Mouse (Mus musculus) heart, adult 8-10 months (tissue): ENCODE measurements around the gene Snrpa1. TPM values are rescaled to one million over a fixed set of nuclear protein-coding genes. Genes with fewer than 3 reads are reported as not detected.

Experiments
- DNase-seq: peaks from one replicate; pipeline ENCODE4 v3.0.0; 2022; ENCODE audit warnings: low spot score
- total RNA-seq, 4 experiments: library from RNA; stranded (reverse); gene quantifications; 2 replicates each; pipeline ENCODE4 v1.2.4; 2022

Gene Snrpa1
- total RNA-seq, 4 experiments from 2014 or later = 18.3 to 24.1 (median 20.7) TPM

DNA sequence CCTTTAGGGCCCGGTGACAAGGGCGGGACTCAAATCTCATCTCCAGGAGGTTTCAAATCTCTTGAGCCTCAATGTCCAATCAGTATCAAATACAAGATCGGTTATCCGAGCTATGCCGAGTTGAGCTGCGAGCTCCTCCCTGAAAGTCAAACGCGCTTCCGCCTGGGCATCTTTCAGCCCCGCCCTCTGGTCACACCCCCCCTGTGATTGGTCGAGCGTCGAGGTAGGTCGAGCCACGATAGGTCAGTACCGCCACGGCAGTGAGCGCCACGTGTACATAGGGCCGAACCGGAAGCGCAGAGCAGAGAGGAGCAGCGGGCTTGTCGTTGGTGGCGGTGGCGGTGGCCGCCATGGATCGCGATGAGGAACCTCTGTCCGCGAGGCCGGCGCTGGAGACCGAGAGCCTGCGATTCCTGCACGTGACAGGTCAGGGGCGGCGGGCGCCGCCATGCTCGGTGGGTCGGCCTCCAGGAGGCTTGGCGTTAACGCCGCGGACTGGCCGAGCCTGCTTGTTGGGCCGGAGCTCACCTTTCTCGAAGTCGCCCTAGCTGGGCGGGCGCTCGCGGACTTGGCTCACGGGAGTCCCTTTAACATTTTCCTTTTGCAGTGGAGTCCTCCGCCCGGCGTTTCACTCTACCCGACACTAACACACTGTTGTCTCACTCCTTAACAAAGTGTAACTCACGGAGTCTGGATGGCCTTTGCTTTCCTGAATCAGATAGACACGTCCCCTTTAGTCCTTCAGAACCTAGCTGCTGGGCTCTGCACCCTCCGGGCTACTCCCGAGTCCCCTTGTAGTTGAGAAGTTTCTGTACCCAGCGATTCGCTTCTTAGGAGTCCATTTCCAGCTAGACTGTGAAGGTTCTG lies 20.8 kb downstream of the Snrpa1 start, which contains the start of gene Selenos:
Gene Selenos, plus strand, starts transcription at position 286 of the 867 bp plus-strand sequence.
- DNase-seq = peak; percentile 94

DNA sequence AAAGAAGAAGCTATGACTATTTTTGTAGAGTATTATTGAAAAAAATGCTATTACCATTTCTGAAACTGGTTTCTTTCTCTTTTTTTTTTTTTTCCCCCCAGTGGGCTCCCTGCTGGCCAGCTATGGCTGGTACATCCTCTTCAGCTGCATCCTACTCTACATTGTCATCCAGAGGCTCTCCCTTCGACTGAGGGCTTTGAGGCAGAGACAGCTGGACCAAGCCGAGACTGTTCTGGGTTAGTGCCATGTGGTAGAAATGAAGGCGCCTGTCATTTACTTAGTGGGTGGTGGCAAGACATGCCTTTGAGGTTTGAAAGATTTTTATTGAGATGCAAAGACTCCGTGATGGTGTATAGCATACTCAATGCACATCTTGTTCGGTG lies 21.4 kb downstream of the Snrpa1 start:
- DNase-seq = no peak

DNA sequence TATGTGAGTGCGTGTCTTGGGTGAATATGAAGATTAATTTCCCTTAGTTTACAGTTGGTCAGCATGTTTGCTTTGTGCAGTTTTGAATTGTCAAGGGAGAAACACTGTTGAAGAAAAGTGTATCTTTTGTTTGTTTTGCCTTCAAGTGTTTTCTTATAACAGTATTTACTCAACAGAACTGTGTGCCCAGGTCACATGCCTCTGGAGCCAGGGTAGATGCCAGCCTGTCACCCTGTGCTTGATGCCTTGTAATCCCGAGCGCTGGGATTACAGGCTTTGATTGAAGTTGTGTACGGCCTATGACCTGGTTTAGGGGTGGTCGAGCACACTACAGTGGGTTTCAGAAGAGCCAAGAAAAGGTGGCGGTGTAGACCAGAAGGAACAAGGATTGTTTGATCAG lies 25.0 kb downstream of the Snrpa1 start:
- no peak for DNase-seq

DNA sequence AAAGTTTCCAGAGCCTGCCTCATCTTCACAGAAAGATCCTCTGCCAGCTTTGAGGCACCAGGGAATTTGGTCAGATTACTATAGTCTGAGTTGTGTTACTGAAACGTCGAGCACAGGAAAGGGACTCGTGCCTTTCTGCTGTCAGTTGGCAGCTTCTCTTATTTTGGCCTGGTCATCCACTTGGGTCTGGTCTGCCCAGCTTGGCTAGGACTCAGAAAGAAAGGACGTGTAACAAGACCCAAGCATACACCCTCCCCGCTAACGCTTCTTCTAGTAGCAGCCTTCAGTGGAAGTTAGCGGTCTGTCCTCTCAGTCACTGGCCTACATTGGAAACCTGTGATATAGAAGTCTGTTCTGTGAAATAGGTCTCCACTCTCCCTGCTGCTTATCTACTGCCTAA lies 25.7 kb downstream of the Snrpa1 start:
- no peak for DNase-seq

DNA sequence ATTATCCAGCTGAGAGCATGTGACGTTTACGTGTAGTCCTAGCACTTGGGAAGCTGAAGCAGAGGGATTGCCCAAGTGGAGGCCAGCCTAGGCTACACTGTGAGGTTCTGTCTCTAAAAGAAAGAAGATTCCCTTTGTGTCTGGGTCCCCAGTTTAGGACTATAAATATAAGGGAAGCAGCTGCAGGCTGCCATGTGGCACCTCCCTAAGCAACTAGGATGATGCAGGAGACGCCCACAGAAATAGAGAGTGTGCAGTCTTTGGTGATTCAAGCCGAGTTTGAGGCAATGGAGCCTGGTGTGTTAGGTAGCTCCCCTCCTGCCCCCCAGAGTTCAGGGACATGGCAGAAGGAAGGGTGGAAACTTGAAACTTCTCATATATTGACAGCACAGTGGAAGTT lies 28.8 kb downstream of the Snrpa1 start:
- DNase-seq = no peak

DNA sequence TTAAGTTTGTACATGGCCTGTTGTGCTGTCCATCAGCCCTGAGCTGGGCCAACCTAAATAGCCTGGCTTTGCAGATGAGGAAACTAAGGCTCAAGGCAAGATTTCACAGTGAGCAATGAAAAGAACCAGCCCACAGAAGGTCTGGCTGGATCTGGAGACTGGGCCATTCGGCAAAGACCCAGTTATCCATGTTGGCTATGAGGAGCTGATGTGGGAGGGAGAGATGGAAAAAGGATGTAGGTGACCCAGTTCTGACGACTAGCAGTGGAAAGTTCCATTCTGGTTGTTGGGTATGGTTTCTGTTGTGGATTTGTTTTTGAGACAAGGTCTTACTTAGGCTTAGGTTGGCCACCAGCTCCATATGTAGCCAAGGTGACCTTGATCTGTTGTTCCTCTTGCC lies 29.3 kb downstream of the Snrpa1 start:
- no peak for DNase-seq

DNA sequence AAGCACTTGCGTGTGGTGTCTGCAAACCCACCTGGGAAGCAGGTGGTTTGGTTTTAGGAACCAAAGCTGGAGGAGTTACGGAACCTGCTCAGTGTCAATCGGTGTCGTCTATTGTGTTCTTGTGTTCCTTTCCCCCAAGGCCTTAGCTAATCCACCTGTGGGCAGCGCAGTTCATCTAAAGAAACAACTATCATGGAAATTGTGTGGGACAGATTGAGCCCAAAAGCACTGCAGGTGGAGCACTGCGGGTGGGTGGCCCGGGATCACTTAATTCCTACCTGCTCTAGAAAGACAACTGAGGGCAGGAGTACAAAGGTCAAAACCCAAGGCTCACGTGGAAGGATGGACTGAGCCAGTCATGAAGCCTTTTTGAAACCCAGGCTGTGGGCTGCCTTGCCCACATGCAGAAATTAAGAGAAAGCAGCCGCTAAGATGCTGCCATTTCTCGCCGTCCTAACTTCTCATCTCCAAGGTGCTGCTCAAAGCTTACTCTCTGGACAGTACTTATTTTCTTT lies 31.9 kb downstream of the Snrpa1 start:
- no peak for DNase-seq

DNA sequence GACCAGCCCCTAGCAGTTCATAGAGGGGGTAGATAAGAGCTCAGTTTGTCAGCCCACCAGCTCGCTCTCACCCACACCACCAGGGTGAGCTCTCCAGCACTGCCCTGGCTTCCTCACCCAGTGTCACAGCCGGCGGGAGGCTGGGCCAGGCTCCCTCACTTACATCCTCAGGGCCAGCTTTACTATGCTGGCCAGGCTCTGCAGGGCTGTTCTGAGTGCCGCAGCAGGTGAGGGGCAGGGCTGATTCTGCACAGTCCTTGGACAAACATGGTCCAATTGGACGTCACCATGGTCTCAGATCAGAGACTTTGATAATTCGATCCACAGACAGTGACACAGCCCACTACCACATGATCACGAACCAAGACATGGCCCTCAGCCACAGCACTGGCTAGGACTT lies 32.8 kb downstream of the Snrpa1 start:
- DNase-seq = no peak

DNA sequence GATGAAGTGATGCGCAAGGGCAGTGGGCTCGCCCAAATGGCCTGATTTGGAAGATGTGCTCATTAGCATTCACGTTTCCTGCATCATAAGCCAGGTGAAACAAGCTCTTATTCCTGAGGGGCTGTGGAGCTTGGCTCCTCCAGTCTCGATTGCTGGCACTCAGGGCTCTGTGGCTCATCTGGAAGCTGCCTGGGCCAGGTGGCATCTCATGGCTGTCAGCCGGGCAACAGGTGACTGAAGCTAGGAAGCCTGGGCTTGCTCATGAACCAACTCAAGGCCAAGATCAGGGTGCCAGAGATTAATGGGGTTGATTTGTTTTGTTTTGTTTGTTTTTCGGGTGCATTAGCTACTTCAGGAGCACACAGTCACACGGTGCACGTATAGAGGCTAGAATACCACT lies 33.9 kb downstream of the Snrpa1 start:
- DNase-seq = no peak

DNA sequence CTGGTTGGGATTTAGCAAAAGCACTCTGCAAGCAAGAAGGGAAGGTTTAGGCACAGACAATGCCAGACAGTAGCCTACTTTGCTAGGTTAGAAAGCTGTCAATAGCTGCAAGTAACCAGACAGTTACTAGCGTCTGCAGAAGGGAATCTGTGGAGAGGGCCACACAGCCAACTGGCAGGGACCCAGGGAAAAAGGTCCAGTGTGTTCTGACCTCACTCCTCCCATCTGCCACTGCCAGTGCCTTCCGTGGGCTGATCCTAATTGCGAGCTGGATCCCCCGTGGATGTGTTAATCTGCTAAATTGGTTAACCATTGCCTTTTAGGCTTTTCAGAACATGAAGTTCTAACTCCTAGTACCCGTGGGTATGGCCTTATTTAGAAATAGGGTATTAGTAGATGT lies 35.3 kb downstream of the Snrpa1 start:
- DNase-seq = no peak

DNA sequence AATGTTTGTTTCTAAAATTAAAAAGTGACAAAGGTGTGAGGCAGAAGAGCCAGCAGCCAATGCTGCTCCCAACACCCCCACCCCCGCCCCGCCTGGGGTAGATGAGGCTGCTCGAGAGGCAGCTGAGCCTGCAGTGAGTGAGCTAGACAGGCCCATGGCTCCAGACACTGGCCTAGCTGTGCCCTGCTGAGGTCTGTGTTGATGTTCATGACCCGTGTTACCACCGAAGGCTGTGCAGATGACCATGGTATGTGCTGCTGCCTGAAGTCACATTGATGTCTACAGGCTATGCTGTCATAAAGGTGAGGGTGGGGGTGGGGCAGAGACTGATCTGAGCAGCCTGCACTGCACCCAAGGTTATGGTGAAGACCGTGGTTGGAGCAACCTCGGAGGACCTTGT lies 40.0 kb downstream of the Snrpa1 start:
- DNase-seq = no peak

DNA sequence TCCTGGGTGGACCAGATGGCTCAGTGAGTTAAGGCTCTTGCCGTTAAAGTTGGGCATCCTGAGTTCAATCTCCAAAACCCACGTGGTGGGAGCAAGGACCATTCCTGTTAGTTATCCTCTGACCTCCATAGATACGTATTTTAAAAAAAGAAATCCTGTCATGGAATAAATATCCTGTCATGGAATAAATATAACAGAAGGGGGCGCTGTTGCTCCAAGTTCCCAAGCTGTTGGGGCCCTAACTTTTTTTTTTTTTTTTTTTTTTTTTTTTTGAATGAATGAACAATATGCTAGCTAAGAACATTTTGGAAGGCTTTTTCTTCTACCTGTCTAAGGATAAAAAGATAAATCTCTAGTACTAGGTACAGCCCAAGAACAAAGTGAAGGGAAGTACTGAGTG lies 43.1 kb downstream of the Snrpa1 start:
- DNase-seq = no peak

DNA sequence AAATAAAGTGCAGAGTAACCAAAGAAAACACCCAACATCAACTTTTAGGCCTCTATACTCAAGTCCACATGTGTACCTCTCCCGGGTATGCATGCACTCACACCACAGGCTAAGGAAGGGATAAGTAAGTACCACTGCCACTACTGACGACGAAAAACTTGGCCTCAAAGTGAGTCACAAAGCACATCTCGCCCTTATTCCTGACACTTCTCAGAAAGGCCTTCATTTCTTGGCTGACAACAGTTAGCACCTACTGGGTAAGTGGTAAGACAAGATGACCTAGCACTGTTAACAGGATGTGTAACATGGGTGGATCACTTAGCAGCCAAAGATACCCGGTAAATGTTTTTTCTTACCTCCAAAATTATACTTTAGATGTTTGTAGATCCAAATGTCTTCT lies 45.7 kb downstream of the Snrpa1 start:
- DNase-seq = no peak

DNA sequence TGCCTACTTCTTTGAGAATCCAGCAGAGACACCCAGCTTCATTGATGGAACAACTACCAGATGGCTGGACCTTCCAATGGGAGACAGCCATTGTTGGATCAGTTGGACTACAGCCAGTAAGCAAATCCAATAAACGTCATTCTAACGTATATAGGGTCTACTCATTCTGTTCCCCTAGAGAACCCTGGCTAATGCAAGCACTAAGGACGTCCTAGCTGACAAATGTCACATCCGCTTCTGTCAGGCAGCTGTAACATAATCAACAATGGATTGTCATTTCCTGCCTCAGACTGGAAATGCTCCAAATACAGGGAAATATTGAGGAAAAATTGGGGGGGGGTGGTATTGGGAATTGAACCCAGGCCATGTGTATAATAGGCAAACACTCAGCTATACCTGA lies 47.0 kb downstream of the Snrpa1 start:
- no peak for DNase-seq

DNA sequence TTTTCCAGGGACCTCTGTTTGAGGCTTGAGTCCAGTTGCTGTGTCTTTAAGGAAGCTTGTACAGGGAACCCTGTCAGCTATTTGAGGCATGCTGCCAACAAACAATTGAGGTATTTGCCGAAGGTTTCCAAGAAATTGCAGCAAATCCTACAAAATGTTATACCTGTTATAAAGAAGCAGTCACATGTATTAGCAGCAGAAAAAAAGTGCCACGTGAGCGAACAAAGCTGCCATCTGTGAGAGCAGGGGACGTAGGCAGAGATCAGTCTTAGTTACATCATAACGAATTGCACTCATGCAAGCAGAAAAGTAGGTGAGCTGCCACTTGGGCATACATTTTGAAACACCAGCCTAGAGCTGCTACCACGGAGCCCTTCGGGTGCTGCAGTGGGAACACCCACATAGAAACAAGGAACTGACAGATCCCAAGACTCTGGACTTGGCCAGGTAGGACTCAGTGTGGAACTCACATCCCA lies 47.8 kb downstream of the Snrpa1 start:
- no peak for DNase-seq

DNA sequence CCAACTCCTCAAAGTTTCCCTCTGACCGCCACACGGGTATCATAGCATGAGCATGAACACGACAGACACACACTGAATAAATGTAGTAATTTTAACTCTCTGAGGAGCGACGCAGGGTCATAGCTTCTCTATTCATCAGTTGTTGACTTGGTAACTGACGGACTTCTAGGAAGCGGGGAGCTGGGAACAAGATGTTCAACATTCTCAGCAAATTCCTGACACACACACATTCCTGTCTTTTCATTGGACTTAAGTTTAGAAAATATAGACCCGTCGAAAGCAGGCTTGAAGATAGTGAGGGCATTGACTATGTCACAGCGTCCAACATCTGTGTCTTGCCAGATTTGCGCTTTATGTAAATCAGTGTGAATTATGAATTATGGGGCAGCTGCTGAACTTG lies 48.4 kb downstream of the Snrpa1 start:
- DNase-seq = no peak

DNA sequence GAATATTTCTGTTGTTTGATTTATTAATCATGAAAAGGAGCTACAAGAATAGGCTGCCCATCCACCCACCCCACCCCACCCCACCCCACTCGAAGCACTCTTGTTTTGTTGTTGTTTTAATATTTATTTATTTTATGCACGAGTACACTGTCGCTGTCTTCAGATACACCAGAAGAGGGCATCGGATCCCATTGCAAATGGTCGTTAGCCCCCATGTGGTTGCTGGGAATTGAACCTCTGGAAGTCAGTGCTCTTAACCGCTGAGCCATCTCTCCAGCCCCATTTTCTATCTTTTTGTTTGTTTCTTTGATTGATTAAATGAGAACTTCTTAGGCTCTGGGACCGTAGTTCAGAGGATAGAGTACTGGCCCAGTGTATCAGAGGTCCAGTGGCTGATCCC lies 49.1 kb downstream of the Snrpa1 start:
- DNase-seq = no peak

DNA sequence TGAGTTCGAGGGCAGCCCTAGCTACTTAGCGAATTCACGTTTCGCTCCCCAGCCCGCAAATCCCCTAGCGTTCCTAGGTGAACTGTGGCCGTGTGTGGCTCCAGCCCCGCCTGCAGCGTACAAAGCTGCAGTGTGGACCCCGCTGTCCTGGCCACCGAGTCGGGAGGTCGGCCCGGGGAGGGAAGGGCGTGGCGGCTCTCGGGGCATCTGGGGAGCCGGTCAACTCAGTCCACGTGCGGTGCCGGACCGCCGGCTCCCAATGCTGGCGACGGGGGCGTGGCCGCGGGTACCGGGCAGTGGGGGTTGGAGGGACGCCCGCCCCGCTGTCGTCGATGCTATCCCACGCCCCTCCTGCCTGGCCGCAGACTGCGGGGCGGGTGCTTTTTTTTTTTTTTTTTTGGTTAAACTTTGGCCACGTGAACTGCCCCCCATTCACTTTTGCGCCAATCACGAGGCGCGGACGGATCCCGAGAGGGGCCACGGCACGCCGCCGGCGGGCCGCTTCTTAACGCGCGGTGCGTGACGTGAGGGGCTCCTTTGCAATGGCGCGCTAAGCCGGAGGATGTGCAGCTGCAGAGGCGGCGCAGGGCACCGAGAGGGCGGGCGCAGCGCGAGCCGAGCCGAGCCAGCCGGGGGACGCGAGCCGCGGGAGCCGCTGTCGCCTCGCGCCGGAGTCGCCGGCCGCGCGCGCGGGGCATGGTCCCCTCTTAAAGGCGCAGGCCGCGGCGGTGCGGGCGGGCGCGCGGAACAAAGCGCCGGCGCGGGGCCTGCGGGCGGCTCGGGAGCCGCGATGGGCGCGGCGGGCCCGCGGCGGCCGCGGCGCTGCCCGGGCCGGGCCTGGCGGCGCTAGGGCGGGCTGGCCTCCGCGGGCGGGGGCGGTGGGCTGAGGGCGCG lies 50.4 kb downstream of the Snrpa1 start, which contains the start of gene Chsy1:
Gene Chsy1, plus strand, starts transcription at position 555 of the 894 bp plus-strand sequence.
- peak; percentile 92 for DNase-seq

DNA sequence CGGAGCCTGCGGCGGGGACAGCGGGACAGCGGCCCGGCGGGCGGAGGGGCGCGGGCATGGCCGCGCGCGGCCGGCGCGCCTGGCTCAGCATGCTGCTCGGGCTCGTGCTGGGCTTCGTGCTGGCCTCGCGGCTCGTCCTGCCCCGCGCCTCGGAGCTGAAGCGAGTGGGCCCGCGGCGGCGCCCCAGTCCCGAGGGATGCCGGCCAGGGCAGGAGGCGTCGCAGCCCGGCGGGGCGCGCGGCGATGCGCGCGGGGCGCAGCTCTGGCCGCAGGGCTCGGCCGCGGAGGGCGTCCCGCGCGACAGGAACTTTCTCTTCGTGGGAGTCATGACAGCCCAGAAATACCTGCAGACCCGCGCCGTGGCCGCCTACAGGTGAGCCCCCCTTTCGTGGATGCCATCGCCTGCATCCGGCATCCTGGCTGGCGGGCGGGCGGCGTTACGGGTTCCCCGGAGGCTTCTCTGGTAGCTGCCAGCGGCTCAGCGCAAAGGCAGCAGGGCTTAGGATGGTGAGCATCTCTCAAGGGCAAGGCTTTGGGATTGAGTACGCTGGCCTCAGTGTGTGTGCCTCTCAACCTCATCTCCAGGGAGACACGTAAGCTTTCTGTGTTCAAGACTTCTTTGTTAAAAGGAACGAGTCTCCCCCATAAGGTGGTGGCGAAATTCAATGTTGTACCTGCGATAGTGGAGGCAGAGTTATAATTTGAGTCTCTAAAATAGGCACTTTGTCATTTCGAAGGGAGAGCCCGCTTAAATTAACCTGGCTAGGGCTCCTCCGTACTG lies 51.2 kb downstream of the Snrpa1 start:
- no peak for DNase-seq

DNA sequence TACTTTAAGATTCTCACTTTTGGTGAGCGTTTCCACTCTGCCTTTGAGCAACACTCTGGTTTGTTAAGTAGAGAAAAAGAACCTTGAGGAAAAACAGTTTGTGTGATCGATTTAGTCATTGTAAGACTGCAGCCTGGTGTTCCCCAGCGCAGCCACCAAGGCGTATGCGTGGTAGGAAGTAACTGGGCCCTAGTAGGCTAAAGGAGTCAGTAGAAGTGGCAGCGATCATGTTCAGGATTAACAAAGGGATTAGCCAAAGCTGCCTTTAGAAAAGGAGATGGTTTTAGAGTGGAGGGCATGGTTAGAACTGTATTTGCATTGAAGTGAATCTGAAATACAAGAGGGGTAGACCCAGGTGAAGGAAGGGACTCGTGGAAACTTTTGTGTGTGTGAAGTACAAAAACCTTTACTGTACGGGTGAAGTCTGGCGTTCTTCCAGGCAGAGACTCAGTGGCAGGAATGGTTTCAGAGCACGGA lies 51.9 kb downstream of the Snrpa1 start:
- no peak for DNase-seq

DNA sequence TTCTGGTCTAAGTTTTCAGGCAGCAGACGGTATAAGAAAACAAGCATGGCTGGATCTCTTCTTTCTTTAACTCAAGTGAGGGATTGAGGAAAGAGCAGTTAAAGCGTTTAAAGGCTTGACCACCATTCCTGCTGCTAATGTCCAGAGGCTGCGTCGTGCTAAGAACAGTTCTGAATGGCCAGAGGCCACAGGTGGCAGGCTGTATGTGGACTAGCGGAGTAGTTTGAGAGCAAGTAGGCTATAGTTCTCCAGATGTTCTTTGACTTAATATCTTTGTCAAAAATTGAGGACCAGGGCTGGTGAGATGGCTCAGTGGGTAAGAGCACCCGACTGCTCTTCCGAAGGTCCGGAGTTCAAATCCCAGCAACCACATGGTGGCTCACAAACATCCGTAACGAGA lies 52.4 kb downstream of the Snrpa1 start:
- DNase-seq = no peak
